Mouse (Mus musculus): ENCODE measurements around the gene 6030452D12Rik.

GRCm38 (mm10) chr8:106527241-106528036 lies 27.1 kb downstream of the 6030452D12Rik start:
- TF ChIP-seq GATA1 (IDR thresholded peaks at IDR 0.05; ENCODE audit: low read length) (no peak), TAL1 (IDR thresholded peaks at IDR 0.05; ENCODE audit: low read length) (no peak)

Data from erythroblast, embryonic 14.5 days (primary cell).